Mouse (Mus musculus): ENCODE measurements around the gene Mcoln2. TPM values are rescaled to one million over a fixed set of nuclear protein-coding genes. Genes with fewer than 3 reads are reported as not detected.

The Mcoln2 gene
- polyA plus RNA-seq, 1 experiment from 2014 or later: 0.24 TPM

DNA sequence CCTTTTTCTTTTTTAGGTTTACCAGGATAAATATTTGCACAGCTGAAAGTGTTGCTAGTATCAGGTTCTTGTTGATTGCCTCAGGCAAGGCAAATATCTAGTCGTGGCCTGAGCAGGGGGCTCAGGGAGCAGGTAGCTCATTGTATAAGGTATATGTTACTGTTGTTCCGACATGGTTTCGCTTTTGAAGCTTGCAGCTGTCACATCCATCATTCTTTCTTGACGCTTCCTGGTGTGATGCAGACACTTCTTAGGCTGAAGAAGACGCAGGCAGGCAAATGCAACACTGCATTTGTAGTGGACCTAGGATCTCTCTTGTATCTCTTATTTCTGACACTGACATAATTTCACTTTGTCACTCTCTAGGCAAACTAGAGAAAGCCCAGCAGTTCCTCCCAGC lies 63.7 kb downstream of the Mcoln2 start:
- Histone ChIP-seq H3K36me3 (no peaks in the 10 kb centered on the region), H3K9ac (replicated peaks) (no peak overlapping the region), H3K4me2 (replicated peaks) (no peak overlapping the region), H3K27me3 (no peaks in the 10 kb centered on the region), H3K4me3 (no peak overlapping the region), H3K4me1 (no peaks in the 10 kb centered on the region), H3K9me3 (no peaks in the 10 kb centered on the region), H3K27ac (replicated peaks) (no peak overlapping the region)
- ATAC-seq (ENCODE audit: low FRiP score, low read depth): no peak
- WGBS: 86% methylated on average over 5 of the region's 5 CpGs

DNA sequence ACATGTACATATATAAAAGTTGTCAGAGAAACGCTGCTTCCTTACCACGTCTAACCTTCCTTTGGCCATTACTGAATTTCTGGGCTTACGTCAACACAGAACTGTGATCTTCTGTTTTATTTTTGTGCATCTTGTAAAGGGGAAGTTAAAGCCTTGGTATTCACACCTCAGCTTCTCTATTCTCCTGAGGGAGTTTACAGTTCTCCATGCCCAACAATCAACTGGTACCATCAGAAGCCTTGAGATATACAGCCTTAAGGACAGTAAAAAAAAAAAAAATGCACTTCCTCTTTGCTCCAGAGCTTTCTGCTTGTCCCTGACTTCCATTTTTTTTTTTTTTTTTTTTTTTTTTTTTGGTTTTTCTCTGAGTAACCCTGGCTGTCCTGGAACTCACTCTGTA lies 66.9 kb downstream of the Mcoln2 start:
- peaks cover 24% of the 10 kb centered on the region for H3K27me3 ChIP-seq
- no peak overlapping the region for H3K27ac ChIP-seq (replicated peaks)
- no peak overlapping the region for H3K4me2 ChIP-seq (replicated peaks)
- no peaks in the 10 kb centered on the region for H3K9me3 ChIP-seq
- H3K4me3 ChIP-seq: no peak overlapping the region
- no peaks in the 10 kb centered on the region for H3K36me3 ChIP-seq
- 97% methylated on average over 3 of the region's 3 CpGs for WGBS
- no peak for ATAC-seq (ENCODE audit: low FRiP score, low read depth)
- H3K9ac ChIP-seq (replicated peaks): no peak overlapping the region
- H3K4me1 ChIP-seq: 0 out of 2 replicates have a peak, but pooled peaks cover 10% of the 10 kb centered on the region

- 1% methylated on average over 70 of the region's 73 CpGs for WGBS
- Histone ChIP-seq H3K36me3 (no peaks in the 10 kb centered on the region), H3K27ac (replicated peaks) (no peak within 1 kb of the TSS), H3K4me2 (replicated peaks) (peak within 1 kb of the TSS; percentile 76), H3K9ac (replicated peaks) (peak within 1 kb of the TSS; percentile 13; the same call in 1 of the 2 replicates), H3K9me3 (no peaks in the 10 kb centered on the region), H3K4me3 (peak within 1 kb of the TSS; percentile 49), H3K27me3 (peaks cover 49% of the 10 kb centered on the region), H3K4me1 (0 out of 2 replicates have a peak, but pooled peaks cover 10% of the 10 kb centered on the region)
- peak; percentile 84 for ATAC-seq (ENCODE audit: low FRiP score, low read depth)
Measured at GRCm38 (mm10) chr3:146220776-146221486, 71.3 kb downstream of the Mcoln2 start, which contains the start of gene Lpar3. Lpar3 (plus strand) TSS chr3:146220963.

GRCm38 (mm10) chr3:146224271-146224670 lies 74.6 kb downstream of the Mcoln2 start:
- Histone ChIP-seq H3K4me3 (no peak overlapping the region), H3K9ac (replicated peaks) (no peak overlapping the region), H3K27ac (replicated peaks) (no peak overlapping the region), H3K9me3 (no peaks in the 10 kb centered on the region), H3K4me1 (peaks cover 16% of the 10 kb centered on the region), H3K27me3 (peaks cover 49% of the 10 kb centered on the region), H3K36me3 (no peaks in the 10 kb centered on the region), H3K4me2 (replicated peaks) (no peak overlapping the region)
- WGBS: 74% methylated on average over 4 of the region's 4 CpGs
- no peak for ATAC-seq (ENCODE audit: low FRiP score, low read depth)

DNA sequence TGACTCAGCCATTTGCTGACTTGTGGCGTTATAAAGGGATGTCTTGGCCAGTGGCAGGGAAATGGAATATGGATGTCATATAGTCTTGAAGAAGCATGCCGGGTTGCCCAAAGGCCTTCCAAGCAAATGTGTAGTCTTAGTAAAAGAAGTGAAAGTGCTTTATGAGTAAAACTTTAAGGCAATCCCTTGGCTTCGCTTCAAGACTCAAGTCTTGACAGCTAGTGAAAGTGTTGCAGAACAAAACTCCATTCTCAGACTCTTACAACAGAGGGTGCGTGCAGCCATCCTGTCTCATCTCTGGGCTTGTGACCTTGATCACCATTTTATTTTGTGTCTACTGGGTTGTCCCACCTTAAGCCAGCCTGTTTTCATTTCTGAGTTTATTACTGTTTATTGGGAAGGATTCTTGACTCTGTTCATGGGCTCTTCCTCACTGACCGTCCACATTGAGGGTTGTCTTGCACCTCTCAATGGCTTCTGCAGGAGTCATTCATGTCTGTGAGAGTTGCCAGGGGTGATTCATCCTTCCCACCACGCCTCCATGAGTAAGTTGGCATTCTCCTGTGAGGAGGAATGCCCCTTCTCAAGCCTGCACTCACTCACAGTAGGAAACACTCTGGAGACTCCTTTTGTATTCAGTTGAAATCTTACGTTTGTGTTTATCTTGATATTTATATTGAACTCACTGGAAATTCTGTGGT lies 75.6 kb downstream of the Mcoln2 start:
- Histone ChIP-seq H3K27me3 (peaks cover 49% of the 10 kb centered on the region), H3K9me3 (no peaks in the 10 kb centered on the region), H3K36me3 (no peaks in the 10 kb centered on the region), H3K4me3 (no peak overlapping the region), H3K27ac (replicated peaks) (no peak overlapping the region), H3K4me2 (replicated peaks) (no peak overlapping the region), H3K9ac (replicated peaks) (no peak overlapping the region), H3K4me1 (peaks cover 16% of the 10 kb centered on the region)
- no peak for ATAC-seq (ENCODE audit: low FRiP score, low read depth)
- WGBS: 83% methylated on average over 7 of the region's 7 CpGs

DNA sequence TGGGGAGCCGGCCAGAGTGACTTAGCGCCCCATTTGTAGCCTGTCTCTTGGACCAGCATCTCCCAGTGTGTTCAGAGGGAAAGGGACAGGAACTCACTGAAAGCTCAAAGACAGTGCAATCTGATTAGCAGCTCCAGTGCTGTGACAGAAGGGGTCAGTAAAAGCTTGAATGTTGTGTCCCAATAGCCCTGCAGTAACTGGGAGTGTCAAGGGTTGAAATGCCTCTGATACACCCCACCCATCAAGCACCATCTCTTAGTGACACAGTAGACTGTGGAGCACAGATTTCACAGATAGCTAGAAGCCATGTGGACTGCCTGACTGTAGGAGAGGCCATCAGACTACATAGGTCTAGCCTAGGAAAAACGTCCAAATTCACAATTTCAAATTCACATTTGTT lies 77.8 kb downstream of the Mcoln2 start:
- no peak overlapping the region for H3K4me2 ChIP-seq (replicated peaks)
- H3K9me3 ChIP-seq: no peaks in the 10 kb centered on the region
- H3K36me3 ChIP-seq: no peaks in the 10 kb centered on the region
- peaks cover 5% of the 10 kb centered on the region for H3K4me1 ChIP-seq
- no peak overlapping the region for H3K4me3 ChIP-seq
- H3K9ac ChIP-seq (replicated peaks): no peak overlapping the region
- WGBS: 67% methylated on average over 3 of the region's 3 CpGs
- peaks cover 29% of the 10 kb centered on the region for H3K27me3 ChIP-seq
- H3K27ac ChIP-seq (replicated peaks): no peak overlapping the region
- no peak for ATAC-seq (ENCODE audit: low FRiP score, low read depth)

GRCm38 (mm10) chr3:146228559-146229310 lies 79.1 kb downstream of the Mcoln2 start:
- no peak overlapping the region for H3K4me2 ChIP-seq (replicated peaks)
- H3K9ac ChIP-seq (replicated peaks): no peak overlapping the region
- no peak overlapping the region for H3K27ac ChIP-seq (replicated peaks)
- H3K9me3 ChIP-seq: no peaks in the 10 kb centered on the region
- no peak for ATAC-seq (ENCODE audit: low FRiP score, low read depth)
- peaks cover 16% of the 10 kb centered on the region; the same call in 1 of the 2 replicates for H3K27me3 ChIP-seq
- 46% methylated on average over 13 of the region's 13 CpGs for WGBS
- no peaks in the 10 kb centered on the region for H3K36me3 ChIP-seq
- no peak overlapping the region for H3K4me3 ChIP-seq
- peaks cover 5% of the 10 kb centered on the region for H3K4me1 ChIP-seq

DNA sequence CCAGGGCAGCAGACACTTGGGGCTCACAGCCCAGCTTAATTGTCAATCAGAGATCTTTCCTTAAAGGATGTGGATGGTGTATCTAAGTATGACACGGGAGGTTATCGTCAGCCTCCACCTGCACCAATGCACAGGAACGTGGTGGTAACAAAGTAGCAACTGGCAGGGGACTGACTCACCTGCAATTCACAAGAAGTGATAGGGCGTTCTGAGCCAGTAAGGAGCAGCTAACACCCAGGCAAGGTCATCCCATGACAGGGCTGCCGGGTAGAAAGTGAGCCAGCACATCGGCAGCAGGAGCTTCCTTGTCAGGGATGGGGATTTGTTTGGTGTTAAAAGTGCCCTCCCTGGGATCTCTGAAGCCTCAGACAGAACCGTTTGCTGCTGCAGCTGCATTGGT lies 83.1 kb downstream of the Mcoln2 start:
- H3K27me3 ChIP-seq: peaks cover 11% of the 10 kb centered on the region; the same call in 1 of the 2 replicates
- H3K9ac ChIP-seq (replicated peaks): no peak overlapping the region
- H3K9me3 ChIP-seq: no peaks in the 10 kb centered on the region
- peaks cover 5% of the 10 kb centered on the region for H3K4me1 ChIP-seq
- no peak for ATAC-seq (ENCODE audit: low FRiP score, low read depth)
- no peak overlapping the region for H3K27ac ChIP-seq (replicated peaks)
- H3K36me3 ChIP-seq: no peaks in the 10 kb centered on the region
- no peak overlapping the region for H3K4me2 ChIP-seq (replicated peaks)
- no peak overlapping the region for H3K4me3 ChIP-seq
- WGBS: 72% methylated on average over 7 of the region's 7 CpGs

DNA sequence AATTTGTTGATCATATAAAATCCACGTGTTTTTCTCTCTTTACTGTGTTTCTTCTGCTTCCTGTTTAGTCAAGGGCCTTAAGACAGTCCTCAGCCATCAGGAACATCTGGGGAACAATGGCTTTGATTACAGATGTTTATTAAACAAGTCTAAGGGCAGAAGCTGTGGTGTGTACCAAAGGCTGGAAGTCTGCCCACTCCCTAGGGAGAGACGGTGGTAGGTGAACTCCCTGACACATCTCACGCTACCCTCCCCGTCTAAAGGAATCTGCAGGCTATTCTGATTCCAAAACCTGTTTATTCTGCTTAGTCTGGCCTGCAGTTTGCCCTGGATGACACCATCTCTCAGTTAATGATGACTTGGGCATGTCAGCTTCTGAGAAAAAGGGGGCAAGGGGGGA lies 84.1 kb downstream of the Mcoln2 start:
- ATAC-seq (ENCODE audit: low FRiP score, low read depth): no peak
- H3K36me3 ChIP-seq: no peaks in the 10 kb centered on the region

GRCm38 (mm10) chr3:146234530-146234929 lies 84.9 kb downstream of the Mcoln2 start:
- no peak for ATAC-seq (ENCODE audit: low FRiP score, low read depth)
- Histone ChIP-seq H3K36me3 (no peaks in the 10 kb centered on the region), H3K27me3 (0 out of 2 replicates have a peak, but pooled peaks cover 3% of the 10 kb centered on the region), H3K27ac (replicated peaks) (no peak overlapping the region), H3K4me1 (no peaks in the 10 kb centered on the region), H3K9me3 (no peaks in the 10 kb centered on the region), H3K4me2 (replicated peaks) (no peak overlapping the region), H3K9ac (replicated peaks) (no peak overlapping the region), H3K4me3 (no peak overlapping the region)
- 76% methylated on average over 10 of the region's 10 CpGs for WGBS

More for the DNA sequence above, 84.1 kb downstream of the Mcoln2 start:
- WGBS: 71% methylated on average over 4 of the region's 4 CpGs
- Histone ChIP-seq H3K4me2 (replicated peaks) (no peak overlapping the region), H3K27me3 (0 out of 2 replicates have a peak, but pooled peaks cover 5% of the 10 kb centered on the region), H3K27ac (replicated peaks) (no peak overlapping the region), H3K4me3 (no peak overlapping the region), H3K4me1 (peaks cover 5% of the 10 kb centered on the region), H3K9ac (replicated peaks) (no peak overlapping the region), H3K9me3 (no peaks in the 10 kb centered on the region)

GRCm38 (mm10) chr3:146236280-146236679 lies 86.6 kb downstream of the Mcoln2 start:
- Histone ChIP-seq H3K4me2 (replicated peaks) (no peak overlapping the region), H3K4me1 (no peaks in the 10 kb centered on the region), H3K27me3 (no peaks in the 10 kb centered on the region), H3K9ac (replicated peaks) (no peak overlapping the region), H3K27ac (replicated peaks) (no peak overlapping the region), H3K4me3 (no peak overlapping the region), H3K36me3 (no peaks in the 10 kb centered on the region), H3K9me3 (no peaks in the 10 kb centered on the region)
- no peak for ATAC-seq (ENCODE audit: low FRiP score, low read depth)
- 78% methylated on average over 8 of the region's 8 CpGs for WGBS

DNA sequence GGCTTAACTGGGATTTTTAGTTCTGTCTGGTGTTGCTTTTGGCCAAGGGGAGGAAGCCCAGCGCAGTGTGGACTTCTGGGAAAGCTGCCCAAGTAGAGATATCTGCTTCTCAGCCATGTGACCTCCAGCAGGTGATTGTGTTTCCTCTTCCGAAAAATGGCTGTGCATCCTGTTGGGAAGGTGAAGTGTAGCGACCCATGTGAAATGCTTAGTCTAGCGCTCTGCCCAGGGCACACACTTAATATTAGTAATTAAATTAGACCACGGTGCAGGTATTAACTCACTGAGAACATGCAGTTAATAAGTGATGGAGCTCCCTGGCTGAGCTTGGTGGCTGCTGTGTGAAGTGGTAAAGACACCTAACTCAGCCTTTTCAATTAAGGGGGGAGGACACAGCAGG lies 88.0 kb downstream of the Mcoln2 start:
- no peak overlapping the region for H3K27ac ChIP-seq (replicated peaks)
- no peaks in the 10 kb centered on the region for H3K4me1 ChIP-seq
- no peak overlapping the region for H3K4me3 ChIP-seq
- no peaks in the 10 kb centered on the region for H3K36me3 ChIP-seq
- H3K27me3 ChIP-seq: no peaks in the 10 kb centered on the region
- ATAC-seq (ENCODE audit: low FRiP score, low read depth): no peak
- 80% methylated on average over 5 of the region's 5 CpGs for WGBS
- no peak overlapping the region for H3K4me2 ChIP-seq (replicated peaks)
- no peaks in the 10 kb centered on the region for H3K9me3 ChIP-seq
- no peak overlapping the region for H3K9ac ChIP-seq (replicated peaks)

Measured in midbrain, embryonic 12.5 days (tissue).